Mouse (Mus musculus): ENCODE measurements at regions not wholly inside any gene's neighbourhood (a gene's known extent, or its start where the extent isn't known, plus 50 kb on each side); places are given as distances from the start of the nearest gene placed in this dataset.

- intact Hi-C loops (cut with DNase I), result no loop called here
- DNase-seq (ENCODE audit: extremely low spot score in 1 of 2, low spot score in 2 of 2), result no peak
Observed at GRCm38 (mm10) chr15:60119926-60120325, 103.5 kb upstream of the 4933412E24Rik start.

DNA sequence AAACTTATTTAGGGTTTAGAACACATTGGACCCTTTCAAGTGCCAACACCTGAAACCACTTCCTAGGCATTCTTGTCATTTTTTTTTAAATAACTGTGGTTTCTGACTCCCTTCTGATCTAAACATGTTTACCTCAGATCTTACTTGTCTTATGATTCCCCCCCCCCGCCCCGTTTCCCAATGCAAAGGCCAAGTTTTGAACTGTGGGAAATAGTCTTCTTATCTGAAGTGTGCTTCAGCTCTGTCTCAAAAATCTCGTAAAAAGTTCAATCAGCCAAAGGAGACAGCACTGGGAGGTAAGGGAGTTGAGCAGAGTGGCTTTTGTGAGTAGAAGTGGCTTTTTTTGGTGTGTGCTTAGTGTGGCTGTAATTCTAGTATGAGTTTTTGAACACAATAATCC lies 95.5 kb upstream of the 4933412E24Rik start:
- DNase-seq (ENCODE audit: extremely low spot score in 1 of 2, low spot score in 2 of 2), result no peak
- intact Hi-C loops (cut with DNase I), result no loop called here

- intact Hi-C loops (cut with DNase I), result no loop called here
- DNase-seq (ENCODE audit: extremely low spot score in 1 of 2, low spot score in 2 of 2), result no peak
Observed at GRCm38 (mm10) chr15:60111046-60111445, 94.6 kb upstream of the 4933412E24Rik start.

DNA sequence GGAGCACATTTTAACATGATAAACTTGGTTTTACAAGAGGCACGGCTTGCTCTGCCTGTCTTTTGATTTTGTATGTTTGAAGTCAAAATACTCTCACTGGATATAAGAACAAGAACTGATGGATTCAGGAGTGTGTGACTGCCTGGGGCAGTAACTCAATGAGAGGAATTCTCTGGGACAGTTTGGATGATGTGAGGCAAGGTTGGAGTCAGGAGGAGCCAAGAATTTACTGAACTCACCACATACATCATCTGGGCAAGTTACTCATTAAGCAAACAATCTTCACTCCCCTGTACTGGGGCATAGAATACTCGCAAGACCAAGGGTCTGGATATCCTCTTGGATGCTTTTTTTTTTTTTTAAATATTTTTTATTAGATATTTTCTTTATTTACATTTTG lies 87.7 kb upstream of the 4933412E24Rik start:
- DNase-seq (ENCODE audit: extremely low spot score in 1 of 2, low spot score in 2 of 2), result no peak
- intact Hi-C loops (cut with DNase I), result no loop called here

GRCm38 (mm10) chr15:60101485-60102280 lies 85.3 kb upstream of the 4933412E24Rik start:
- no peak for DNase-seq (ENCODE audit: extremely low spot score in 1 of 2, low spot score in 2 of 2)
- intact Hi-C loops (cut with DNase I), result no loop called here

GRCm38 (mm10) chr15:60097141-60097540 lies 80.7 kb upstream of the 4933412E24Rik start:
- intact Hi-C loops (cut with DNase I), result loop anchor here (2.0 to 5.0 kb wide), 3 partner anchors 220 to 1000 kb away; no protein-coding TSS in a partner anchor
- peak; percentile 67 to 70 for DNase-seq (ENCODE audit: extremely low spot score in 1 of 2, low spot score in 2 of 2)

DNA sequence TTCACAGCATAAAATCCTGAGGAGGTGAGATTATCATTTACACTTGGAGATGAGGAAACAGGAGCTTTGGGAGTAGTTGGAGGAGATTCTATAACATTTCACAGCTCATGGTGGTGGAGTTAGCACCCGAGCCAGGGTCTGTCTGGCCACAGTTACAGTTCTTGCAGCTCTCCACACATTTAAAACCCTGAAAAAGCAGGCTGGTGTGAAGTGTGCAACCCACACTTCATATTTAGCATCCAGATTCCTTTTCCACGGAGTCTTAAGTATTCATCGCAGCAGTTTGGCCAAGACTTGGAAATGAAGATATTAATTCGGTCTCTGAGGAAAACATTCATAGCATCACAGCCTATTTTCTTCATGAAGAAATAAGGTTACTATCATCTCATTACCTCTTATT lies 79.7 kb upstream of the 4933412E24Rik start:
- intact Hi-C loops (cut with DNase I), result loop anchor here (2.0 to 5.0 kb wide), 3 partner anchors 219 to 1001 kb away; no protein-coding TSS in a partner anchor
- DNase-seq (ENCODE audit: extremely low spot score in 1 of 2, low spot score in 2 of 2), result peak in 1 of 2 experiments; percentile 22

GRCm38 (mm10) chr15:60089921-60090320 lies 73.5 kb upstream of the 4933412E24Rik start:
- no peak for DNase-seq (ENCODE audit: extremely low spot score in 1 of 2, low spot score in 2 of 2)
- intact Hi-C loops (cut with DNase I), result no loop called here

GRCm38 (mm10) chr15:60088964-60089899 lies 72.8 kb upstream of the 4933412E24Rik start:
- intact Hi-C loops (cut with DNase I), result no loop called here
- DNase-seq (ENCODE audit: extremely low spot score in 1 of 2, low spot score in 2 of 2), result peak in 1 of 2 experiments; percentile 44

Data from left cerebral cortex, postnatal 10 days (tissue).